Mouse (Mus musculus): Measurements from ENCODE around the gene Asic5. TPM values are rescaled to one million over a fixed set of nuclear protein-coding genes. Genes with fewer than 3 reads are reported as not detected.

Gene Asic5
- not detected in 2 replicates for polyA plus RNA-seq (2016; fragmentation: Nextera tagmentation; extraction: Ambion mirVana)

- Histone ChIP-seq H3K36me3 (no peaks in the 10 kb centered on the region), H3K4me3 (no peak within 1 kb of the TSS), H3K4me1 (no peaks in the 10 kb centered on the region), H3K27ac (no peak within 1 kb of the TSS), H3K9me3 (no peaks in the 10 kb centered on the region), H3K4me2 (replicated peaks) (no peak within 1 kb of the TSS), H3K9ac (no peak within 1 kb of the TSS), H3K27me3 (replicated peaks) (no peaks in the 10 kb centered on the region)
- 88% methylated on average over 5 of the region's 5 CpGs for whole genome bisulfite sequencing
- ATAC-seq (ENCODE audit: low FRiP score, low read depth): no peak
Measured at GRCm38 (mm10) chr3:81981990-81982389, at the start of gene Asic5. TSS of gene Asic5 (plus strand) at chr3:81982290.

GRCm38 (mm10) chr3:81933348-81933747, 48.7 kb upstream of the Asic5 start:
- Histone ChIP-seq H3K27me3 (replicated peaks) (no peaks in the 10 kb centered on the region), H3K4me3 (no peak overlapping the region), H3K9ac (no peak overlapping the region), H3K27ac (no peak overlapping the region), H3K9me3 (no peaks in the 10 kb centered on the region), H3K36me3 (no peaks in the 10 kb centered on the region), H3K4me2 (replicated peaks) (no peak overlapping the region), H3K4me1 (no peaks in the 10 kb centered on the region)
- ATAC-seq (ENCODE audit: low FRiP score, low read depth): no peak
- WGBS: 84% methylated on average over 4 of the region's 4 CpGs

DNA sequence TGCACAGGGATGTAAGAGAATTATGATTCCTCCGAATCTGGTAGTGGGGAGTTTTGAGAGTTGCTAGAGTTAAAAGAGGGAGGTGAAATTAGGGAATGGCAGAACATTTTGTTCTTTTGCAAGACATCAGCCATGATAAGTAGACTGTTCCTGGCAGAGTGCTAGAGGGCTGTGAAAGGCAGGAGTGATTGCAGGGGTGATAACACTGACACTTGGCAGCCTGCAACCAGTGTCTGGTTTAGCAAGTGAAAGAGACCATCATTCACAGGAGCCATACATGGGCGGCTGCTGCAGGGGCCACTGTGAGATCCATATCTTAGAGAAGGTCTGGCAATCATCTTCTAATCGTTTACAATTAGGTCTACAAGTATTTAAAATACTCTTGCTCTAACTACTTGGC, 43.2 kb upstream of the Asic5 start:
- Histone ChIP-seq H3K4me3 (no peak overlapping the region), H3K4me2 (replicated peaks) (no peak overlapping the region), H3K4me1 (no peaks in the 10 kb centered on the region), H3K27me3 (replicated peaks) (no peaks in the 10 kb centered on the region), H3K9me3 (no peaks in the 10 kb centered on the region), H3K36me3 (no peaks in the 10 kb centered on the region), H3K27ac (no peak overlapping the region), H3K9ac (no peak overlapping the region)
- 82% methylated on average over 3 of the region's 3 CpGs for WGBS
- ATAC-seq (ENCODE audit: low FRiP score, low read depth): no peak

- H3K4me3 ChIP-seq: no peak overlapping the region
- WGBS: 95% methylated on average over 3 of the region's 3 CpGs
- no peak for ATAC-seq (ENCODE audit: low FRiP score, low read depth)
- H3K27ac ChIP-seq: no peak overlapping the region
- H3K9ac ChIP-seq: no peak overlapping the region
- no peaks in the 10 kb centered on the region for H3K27me3 ChIP-seq (replicated peaks)
- no peak overlapping the region for H3K4me2 ChIP-seq (replicated peaks)
- no peaks in the 10 kb centered on the region for H3K9me3 ChIP-seq
- no peaks in the 10 kb centered on the region for H3K36me3 ChIP-seq
- no peaks in the 10 kb centered on the region for H3K4me1 ChIP-seq
Measured at GRCm38 (mm10) chr3:81942341-81942740, 39.7 kb upstream of the Asic5 start.

DNA sequence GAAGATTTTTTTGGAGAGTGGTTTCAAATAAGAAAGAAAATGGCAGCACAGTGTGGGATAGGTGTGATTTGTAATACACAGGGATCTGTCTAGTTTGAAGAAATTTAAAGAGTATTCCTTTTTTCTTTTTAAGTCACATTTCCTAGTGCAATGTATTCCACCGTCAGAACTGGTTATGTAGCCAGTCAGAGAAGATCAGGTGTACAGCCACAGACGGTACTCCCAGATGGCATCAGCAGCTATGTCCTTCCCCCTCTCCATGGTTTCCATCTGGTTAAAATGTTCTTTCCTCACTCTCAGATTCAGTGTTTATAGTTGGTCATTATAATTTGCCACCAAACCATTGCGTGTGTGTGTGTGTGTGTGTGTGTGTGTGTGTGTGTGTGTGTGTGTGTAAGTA, 39.0 kb upstream of the Asic5 start:
- H3K4me1 ChIP-seq: no peaks in the 10 kb centered on the region
- no peaks in the 10 kb centered on the region for H3K36me3 ChIP-seq
- H3K4me2 ChIP-seq (replicated peaks): no peak overlapping the region
- H3K27me3 ChIP-seq (replicated peaks): no peaks in the 10 kb centered on the region
- H3K9ac ChIP-seq: no peak overlapping the region
- no peaks in the 10 kb centered on the region for H3K9me3 ChIP-seq
- H3K4me3 ChIP-seq: no peak overlapping the region
- WGBS: 88% methylated on average over 3 of the region's 3 CpGs
- no peak for ATAC-seq (ENCODE audit: low FRiP score, low read depth)
- no peak overlapping the region for H3K27ac ChIP-seq

DNA sequence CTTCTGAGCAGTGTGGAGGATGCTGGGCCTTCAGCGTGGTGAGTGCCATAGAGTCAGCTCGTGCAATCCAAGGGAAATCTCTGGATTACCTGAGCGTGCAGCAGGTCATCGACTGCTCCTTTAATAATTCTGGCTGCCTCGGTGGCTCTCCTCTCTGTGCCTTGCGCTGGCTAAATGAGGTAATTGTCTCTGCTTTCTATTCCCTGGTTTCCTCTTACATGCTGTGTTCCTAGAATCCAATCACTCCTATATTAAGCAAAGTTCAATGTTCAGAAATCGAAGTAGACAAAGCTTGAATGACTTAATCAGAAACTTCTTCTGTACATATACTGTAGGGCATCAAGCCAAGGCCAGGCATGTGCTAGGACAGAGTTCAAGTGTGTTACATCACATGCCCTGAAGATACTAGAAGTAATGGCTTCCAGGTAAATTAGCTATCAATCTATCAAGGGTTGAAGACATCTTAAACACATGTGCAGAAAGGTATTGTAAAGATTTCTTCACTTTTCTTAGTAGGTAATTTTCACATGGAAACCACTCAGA, 37.2 kb upstream of the Asic5 start:
- H3K9ac ChIP-seq: no peak overlapping the region
- H3K9me3 ChIP-seq: no peaks in the 10 kb centered on the region
- H3K27me3 ChIP-seq (replicated peaks): no peaks in the 10 kb centered on the region
- no peaks in the 10 kb centered on the region for H3K4me1 ChIP-seq
- no peak overlapping the region for H3K4me2 ChIP-seq (replicated peaks)
- WGBS: 92% methylated on average over 7 of the region's 7 CpGs
- ATAC-seq (ENCODE audit: low FRiP score, low read depth): no peak
- no peaks in the 10 kb centered on the region for H3K36me3 ChIP-seq
- no peak overlapping the region for H3K4me3 ChIP-seq
- no peak overlapping the region for H3K27ac ChIP-seq

GRCm38 (mm10) chr3:81949048-81949447, 33.0 kb upstream of the Asic5 start:
- Histone ChIP-seq H3K27me3 (replicated peaks) (no peaks in the 10 kb centered on the region), H3K9ac (no peak overlapping the region), H3K4me3 (no peak overlapping the region), H3K9me3 (no peaks in the 10 kb centered on the region), H3K36me3 (no peaks in the 10 kb centered on the region), H3K4me2 (replicated peaks) (no peak overlapping the region), H3K4me1 (no peaks in the 10 kb centered on the region), H3K27ac (no peak overlapping the region)
- no peak for ATAC-seq (ENCODE audit: low FRiP score, low read depth)
- 88% methylated on average over 1 of the region's 1 CpGs for WGBS

DNA sequence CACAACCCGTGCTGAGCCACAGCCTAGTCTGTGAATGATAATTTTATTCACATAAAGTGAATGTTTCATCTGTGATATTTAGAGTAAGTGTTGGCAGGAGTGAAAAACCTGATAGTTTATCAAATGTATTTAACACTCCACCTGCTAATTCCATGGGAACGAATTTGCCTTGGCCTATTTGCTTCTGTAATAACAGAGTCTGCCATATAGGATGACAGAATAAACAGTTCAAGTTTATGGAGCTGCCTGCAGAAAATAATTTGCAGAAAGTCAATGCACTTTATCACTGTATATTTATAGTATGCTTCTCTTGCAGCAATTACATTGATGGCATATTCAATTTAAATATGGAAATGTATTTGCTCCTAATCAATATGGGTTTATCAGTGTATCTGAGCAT, 30.3 kb upstream of the Asic5 start:
- no peaks in the 10 kb centered on the region for H3K36me3 ChIP-seq
- ATAC-seq (ENCODE audit: low FRiP score, low read depth): no peak
- H3K27ac ChIP-seq: no peak overlapping the region
- no peaks in the 10 kb centered on the region for H3K4me1 ChIP-seq
- no peaks in the 10 kb centered on the region for H3K27me3 ChIP-seq (replicated peaks)
- no peaks in the 10 kb centered on the region for H3K9me3 ChIP-seq
- no peak overlapping the region for H3K9ac ChIP-seq
- no peak overlapping the region for H3K4me3 ChIP-seq
- no peak overlapping the region for H3K4me2 ChIP-seq (replicated peaks)
- WGBS: 83% methylated on average over 2 of the region's 2 CpGs

DNA sequence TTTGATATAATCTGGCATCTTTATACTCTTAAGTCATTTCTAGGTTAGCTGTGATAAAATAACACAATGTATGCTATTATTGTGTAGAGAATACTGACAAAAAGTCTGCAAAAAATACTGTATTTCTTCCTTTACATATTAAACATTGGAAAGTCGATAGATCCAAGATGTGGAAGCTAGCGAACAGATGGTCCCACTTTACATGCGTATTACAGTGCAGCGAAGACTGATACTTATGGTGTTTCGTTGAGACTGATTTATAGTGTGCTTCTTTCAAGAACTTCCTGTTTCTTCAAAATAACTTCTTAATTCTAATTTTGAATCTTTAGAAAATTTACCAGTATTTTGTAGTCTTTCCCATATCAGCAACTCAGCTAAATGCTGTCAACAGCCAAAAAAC, 24.6 kb upstream of the Asic5 start:
- no peak overlapping the region for H3K27ac ChIP-seq
- no peak overlapping the region for H3K9ac ChIP-seq
- H3K27me3 ChIP-seq (replicated peaks): no peaks in the 10 kb centered on the region
- WGBS: 79% methylated on average over 5 of the region's 5 CpGs
- H3K4me2 ChIP-seq (replicated peaks): no peak overlapping the region
- H3K36me3 ChIP-seq: no peaks in the 10 kb centered on the region
- no peaks in the 10 kb centered on the region for H3K4me1 ChIP-seq
- no peaks in the 10 kb centered on the region for H3K9me3 ChIP-seq
- no peak for ATAC-seq (ENCODE audit: low FRiP score, low read depth)
- no peak overlapping the region for H3K4me3 ChIP-seq

GRCm38 (mm10) chr3:81961336-81961735, 20.8 kb upstream of the Asic5 start:
- 92% methylated on average over 5 of the region's 5 CpGs for WGBS
- Histone ChIP-seq H3K4me3 (no peak overlapping the region), H3K4me1 (no peaks in the 10 kb centered on the region), H3K9ac (no peak overlapping the region), H3K36me3 (no peaks in the 10 kb centered on the region), H3K4me2 (replicated peaks) (no peak overlapping the region), H3K9me3 (no peaks in the 10 kb centered on the region), H3K27me3 (replicated peaks) (no peaks in the 10 kb centered on the region), H3K27ac (no peak overlapping the region)
- no peak for ATAC-seq (ENCODE audit: low FRiP score, low read depth)

GRCm38 (mm10) chr3:81963768-81964167, 18.3 kb upstream of the Asic5 start:
- Histone ChIP-seq H3K9me3 (no peaks in the 10 kb centered on the region), H3K4me2 (replicated peaks) (no peak overlapping the region), H3K4me1 (no peaks in the 10 kb centered on the region), H3K4me3 (no peak overlapping the region), H3K36me3 (no peaks in the 10 kb centered on the region), H3K27ac (no peak overlapping the region), H3K9ac (no peak overlapping the region), H3K27me3 (replicated peaks) (no peaks in the 10 kb centered on the region)
- ATAC-seq (ENCODE audit: low FRiP score, low read depth): no peak
- 84% methylated on average over 5 of the region's 5 CpGs for WGBS

- Histone ChIP-seq H3K27me3 (replicated peaks) (no peaks in the 10 kb centered on the region), H3K4me3 (no peak overlapping the region), H3K27ac (no peak overlapping the region), H3K4me1 (no peaks in the 10 kb centered on the region), H3K9me3 (no peaks in the 10 kb centered on the region), H3K36me3 (no peaks in the 10 kb centered on the region), H3K9ac (no peak overlapping the region), H3K4me2 (replicated peaks) (no peak overlapping the region)
- 67% methylated on average over 3 of the region's 3 CpGs for WGBS
- ATAC-seq (ENCODE audit: low FRiP score, low read depth): no peak
Measured at GRCm38 (mm10) chr3:81964596-81964995, 17.5 kb upstream of the Asic5 start.

- WGBS: 85% methylated on average over 4 of the region's 4 CpGs
- ATAC-seq (ENCODE audit: low FRiP score, low read depth): no peak
- H3K4me3 ChIP-seq: no peak overlapping the region
- H3K4me2 ChIP-seq (replicated peaks): no peak overlapping the region
- no peaks in the 10 kb centered on the region for H3K36me3 ChIP-seq
- no peaks in the 10 kb centered on the region for H3K9me3 ChIP-seq
- H3K27me3 ChIP-seq (replicated peaks): no peaks in the 10 kb centered on the region
- no peak overlapping the region for H3K27ac ChIP-seq
- no peak overlapping the region for H3K9ac ChIP-seq
- H3K4me1 ChIP-seq: no peaks in the 10 kb centered on the region
Measured at GRCm38 (mm10) chr3:81975607-81976006, 6.5 kb upstream of the Asic5 start.
